Comparison of ENCODE assay signal across 34 mouse cellular contexts in genomic region chr5:146628804-146629203, GRCm38 (mm10). TPM values are rescaled to one million over a fixed set of nuclear protein-coding genes. Genes with fewer than 3 reads are reported as not detected.
DNase-seq lines count a peak whose midpoint lies in the region; ATAC-seq and TF ChIP-seq lines count a peak whose summit lies in the region.
"Had no signal": no experiment of that assay in that cellular context is flagged by ENCODE, and none has a peak within 500 bp of the region (broad histone marks: within the 10 kb centered on the region; RNA-seq: fewer than 3 reads in every experiment).

No protein-coding gene starts in this region.

- H3K27me3 ChIP-seq in forebrain, embryonic 15.5 days, result no peaks in the 10 kb centered on the region
- no peaks in the 10 kb centered on the region for H3K27me3 ChIP-seq in forebrain, embryonic 10.5 days (ENCODE audit: poor library complexity, severe bottlenecking)
- no peaks in the 10 kb centered on the region for H3K27me3 ChIP-seq in hindbrain, embryonic 16.5 days (replicated peaks; ENCODE audit: control insufficient read depth, insufficient read depth, low read length)
- H3K27me3 ChIP-seq: hindbrain, embryonic 12.5 days; limb, embryonic 15.5 days; liver, embryonic 13.5 days; midbrain, embryonic 13.5 days; neural tube, embryonic 13.5 days had no signal

- H3K36me3 ChIP-seq in forebrain, embryonic 15.5 days, result no peaks in the 10 kb centered on the region
- no peaks in the 10 kb centered on the region for H3K36me3 ChIP-seq in forebrain, embryonic 10.5 days (replicated peaks)
- H3K36me3 ChIP-seq in hindbrain, embryonic 16.5 days (ENCODE audit: control insufficient read depth, insufficient read depth, low read length), result no peaks in the 10 kb centered on the region
- H3K36me3 ChIP-seq: G1E; hindbrain, embryonic 12.5 days; limb, embryonic 10.5 days; limb, embryonic 15.5 days; liver, embryonic 13.5 days; midbrain, embryonic 13.5 days; neural tube, embryonic 13.5 days had no signal

- no peak for ATAC-seq in forebrain, embryonic 15.5 days (replicated peaks)
- ATAC-seq in hindbrain, embryonic 16.5 days, result no peak
- ATAC-seq: forebrain, embryonic 16.5 days; intestine, embryonic 16.5 days; lung, postnatal 0 days; midbrain, embryonic 13.5 days had no signal

- no peak overlapping the region for H3K4me3 ChIP-seq in forebrain, embryonic 15.5 days
- no peak overlapping the region for H3K4me3 ChIP-seq in forebrain, embryonic 10.5 days
- H3K4me3 ChIP-seq in left cerebral cortex, adult 2 months, result no peak overlapping the region
- no peak overlapping the region for H3K4me3 ChIP-seq in hindbrain, embryonic 16.5 days (ENCODE audit: low read length)
- H3K4me3 ChIP-seq: hindbrain, embryonic 12.5 days; limb, embryonic 10.5 days; limb, embryonic 15.5 days; liver, embryonic 13.5 days; midbrain, embryonic 13.5 days; neural tube, embryonic 13.5 days had no signal

- no peaks in the 10 kb centered on the region for H3K9me3 ChIP-seq in forebrain, embryonic 15.5 days
- no peaks in the 10 kb centered on the region for H3K9me3 ChIP-seq in forebrain, embryonic 10.5 days
- H3K9me3 ChIP-seq in hindbrain, embryonic 16.5 days (ENCODE audit: control insufficient read depth, low read length), result no peaks in the 10 kb centered on the region
- H3K9me3 ChIP-seq: G1E; hindbrain, embryonic 12.5 days; limb, embryonic 10.5 days; limb, embryonic 15.5 days; liver, embryonic 13.5 days; midbrain, embryonic 13.5 days; neural tube, embryonic 13.5 days had no signal

- TF ChIP-seq CTCF in left cerebral cortex, adult 2 months (IDR thresholded peaks at IDR 0.05), result no peak

- no peak overlapping the region for H3K4me2 ChIP-seq in forebrain, embryonic 15.5 days (replicated peaks)
- no peak overlapping the region for H3K4me2 ChIP-seq in hindbrain, embryonic 16.5 days (ENCODE audit: low read length)
- H3K4me2 ChIP-seq: heart, embryonic 11.5 days; hindbrain, embryonic 12.5 days; limb, embryonic 15.5 days; liver, embryonic 13.5 days; midbrain, embryonic 13.5 days; neural tube, embryonic 13.5 days had no signal

- no peak for DNase-seq in forebrain, embryonic 10.5 days (ENCODE audit: extremely low spot score, low spot score)
- DNase-seq in left cerebral cortex, adult 2 months (ENCODE audit: extremely low spot score in 1 of 2, low spot score in 2 of 2), result no peak
- DNase-seq in left cerebral cortex, postnatal 10 days (ENCODE audit: extremely low spot score in 1 of 2, low spot score in 2 of 2), result no peak
- DNase-seq in Muller cell, postnatal 12 days (ENCODE audit: inconsistent ontology term), result peak; percentile 76
- DNase-seq: adrenal gland, postnatal 25 days; cerebellum, adult 8-10 months; cerebellum, postnatal 25 days; gastrocnemius, postnatal 25 days; heart, adult 18-20 months; heart, postnatal 36 days; kidney, adult 9 months; kidney, postnatal 10 days; liver, embryonic 13.5 days; lung, adult 18-20 months had no signal

- H3K9ac ChIP-seq in forebrain, embryonic 15.5 days (replicated peaks), result no peak overlapping the region
- H3K9ac ChIP-seq in hindbrain, embryonic 16.5 days (ENCODE audit: low read depth, low read length), result no peak overlapping the region
- H3K9ac ChIP-seq: hindbrain, embryonic 12.5 days; limb, embryonic 15.5 days; liver, embryonic 13.5 days; midbrain, embryonic 13.5 days; neural tube, embryonic 13.5 days had no signal

- H3K4me1 ChIP-seq in forebrain, embryonic 15.5 days, result peaks cover 40% of the 10 kb centered on the region
- no peaks in the 10 kb centered on the region for H3K4me1 ChIP-seq in forebrain, embryonic 10.5 days
- no peaks in the 10 kb centered on the region for H3K4me1 ChIP-seq in hindbrain, embryonic 16.5 days (ENCODE audit: control insufficient read depth, insufficient read depth, low read depth, low read length)
- H3K4me1 ChIP-seq: hindbrain, embryonic 12.5 days; limb, embryonic 10.5 days; liver, embryonic 13.5 days; midbrain, embryonic 13.5 days; neural tube, embryonic 13.5 days had no signal

- H3K27ac ChIP-seq in forebrain, embryonic 15.5 days (replicated peaks), result 0 out of 2 replicates have a peak overlapping the region, but pooled peaks have one; percentile 38
- no peak overlapping the region for H3K27ac ChIP-seq in forebrain, embryonic 10.5 days
- H3K27ac ChIP-seq in left cerebral cortex, adult 2 months, result peak overlapping the region; percentile 86
- no peak overlapping the region for H3K27ac ChIP-seq in hindbrain, embryonic 16.5 days (ENCODE audit: low read depth, low read length)
- H3K27ac ChIP-seq: hindbrain, embryonic 12.5 days; limb, embryonic 10.5 days; liver, embryonic 13.5 days; macrophage; midbrain, embryonic 13.5 days; neural tube, embryonic 13.5 days had no signal

- intact Hi-C loops in left cerebral cortex, adult 2 months (cut with DNase I), result no loop called here
- intact Hi-C loops in left cerebral cortex, postnatal 10 days (cut with DNase I), result loop anchor here (5.0 kb wide), 1 partner anchor 47 kb away; no protein-coding TSS in a partner anchor

- WGBS in forebrain, embryonic 15.5 days, result 97% methylated on average over 1 of the region's 1 CpGs
- WGBS in forebrain, embryonic 10.5 days, result 79% methylated on average over 1 of the region's 1 CpGs
- 90% methylated on average over 1 of the region's 1 CpGs for WGBS in hindbrain, embryonic 16.5 days

RNA-seq across cellular contexts. Expression of gene Gpr12, which starts 43.8 kb away (rescaled TPM):
- polyA plus RNA-seq in forebrain, embryonic 15.5 days (2015; fragmentation: Nextera tagmentation; extraction: Ambion mirVana), result 24.8 and 26.2 TPM in 2 replicates
- polyA plus RNA-seq in forebrain, embryonic 10.5 days (2016; fragmentation: Nextera tagmentation; extraction: Ambion mirVana), result 0.07 and 0.15 TPM in 2 replicates
- total RNA-seq in left cerebral cortex, adult 2 months (2021), result 10 to 100 TPM; 26.7 to 27.7 TPM
- 10 to 100 TPM; 48.5 to 58.0 TPM for total RNA-seq in left cerebral cortex, postnatal 10 days (2021)
- polyA plus RNA-seq in hindbrain, embryonic 16.5 days (2015; fragmentation: Nextera tagmentation; extraction: Ambion mirVana), result 28.0 and 29.8 TPM in 2 replicates
- total RNA-seq: adrenal gland, postnatal 25 days; gastrocnemius, adult 18-20 months; gastrocnemius, postnatal 25 days; heart, postnatal 36 days; megakaryocyte-erythroid progenitor cell, adult 5-6 weeks had no signal
- polyA plus RNA-seq: G1E; heart, embryonic 11.5 days; heart, embryonic 16.5 days; intestine, embryonic 16.5 days; large intestine, adult 2 months; lung, postnatal 0 days; macrophage; small intestine, adult 2 months; stomach, embryonic 14.5 days; testis, adult 2 months had no signal

Comparison
In these comparisons a context has a peak if more than half of its experiments do, and no peak if none do; other contexts are left out.
1. H3K27ac ChIP-seq: peak in forebrain, embryonic 15.5 days (single experiment) and left cerebral cortex, adult 2 months (single experiment); none in forebrain, embryonic 10.5 days (single experiment) and hindbrain, embryonic 16.5 days (single experiment).
2. RNA of gene Gpr12, which starts 43.8 kb away (polyA plus RNA-seq): 28.0 to 29.8 TPM in hindbrain, embryonic 16.5 days and 24.8 to 26.2 TPM in forebrain, embryonic 15.5 days; 0.07 to 0.15 TPM in forebrain, embryonic 10.5 days; every median in the first group is over 10 times any median in the second.